Mouse (Mus musculus) forebrain, embryonic 13.5 days (tissue): ENCODE data around the gene Fbln7. TPM values are rescaled to one million over a fixed set of nuclear protein-coding genes. Genes with fewer than 3 reads are reported as not detected.

ENCODE experiments used
- ATAC-seq: fragments of 200-750 bp; cut with Nextera tagmentation; 2 replicates; pipeline ENCODE4 v1.8.0; 2017
- H3K27ac ChIP-seq: fragments of 300-500 bp; sonication (generic); 2 replicates; pipeline ENCODE4 v1.5.1; 2015; ENCODE audit warnings: inconsistent platforms, mild to moderate bottlenecking, moderate library complexity
- H3K27me3 ChIP-seq: fragments of 300-500 bp; sonication (generic); 2 replicates; pipeline ENCODE4 v1.6.1; 2015; ENCODE audit warnings: mild to moderate bottlenecking, inconsistent platforms
- H3K36me3 ChIP-seq: fragments of 300-500 bp; sonication (generic); 2 replicates; pipeline ENCODE4 v1.6.1; 2015; ENCODE audit warnings: mild to moderate bottlenecking, inconsistent platforms; ENCODE audit not compliant: poor library complexity, severe bottlenecking
- H3K4me1 ChIP-seq: fragments of 300-500 bp; sonication (generic); 2 replicates; pipeline ENCODE4 v1.6.1; 2015; ENCODE audit warnings: inconsistent platforms
- H3K4me2 ChIP-seq: fragments of 300-500 bp; sonication (generic); 2 replicates; pipeline ENCODE4 v1.6.1; 2015; ENCODE audit warnings: inconsistent platforms, mild to moderate bottlenecking, moderate library complexity
- H3K4me3 ChIP-seq: fragments of 300-500 bp; sonication (generic); 2 replicates; pipeline ENCODE4 v1.5.1; 2015; ENCODE audit warnings: mild to moderate bottlenecking, inconsistent platforms
- H3K9ac ChIP-seq: fragments of 300-500 bp; sonication (generic); 2 replicates; pipeline ENCODE4 v1.6.1; 2015; ENCODE audit warnings: mild to moderate bottlenecking, inconsistent platforms
- H3K9me3 ChIP-seq: fragments of 300-500 bp; sonication (generic); replicated peaks from 2 replicates; pipeline ENCODE4 v1.6.1; 2016; ENCODE audit warnings: inconsistent platforms
- WGBS: fragments of 180-500 bp; shearing (Covaris S2); methylation state at CpG from one replicate; pipeline ENCODE4 v1.1.7; 2015; 5-methylcytosine and 5-hydroxymethylcytosine counted together
- polyA plus RNA-seq: library from polyadenylated mRNA; unstranded; fragments of >200 nt; fragmentation: Nextera tagmentation; extraction: Ambion mirVana; gene quantifications from 2 replicates; pipeline ENCODE4 v1.2.1, GENCODE M21; 2015

The Fbln7 gene
- polyA plus RNA-seq: 1.4 and 1.8 TPM in 2 replicates

GRCm38 (mm10) chr2:128862636-128863035 lies at the start of gene Fbln7:
Fbln7 (plus strand) TSS chr2:128862981.
- no peak for ATAC-seq
- no peaks in the 10 kb centered on the region for H3K9me3 ChIP-seq
- no peaks in the 10 kb centered on the region for H3K36me3 ChIP-seq
- H3K9ac ChIP-seq: peak within 1 kb of the TSS; percentile 61
- peak within 1 kb of the TSS; percentile 48 for H3K4me3 ChIP-seq
- H3K27me3 ChIP-seq: peaks cover 12% of the 10 kb centered on the region
- H3K4me2 ChIP-seq: peak within 1 kb of the TSS; percentile 88
- WGBS: 94% methylated on average over 9 of the region's 9 CpGs
- no peak within 1 kb of the TSS for H3K27ac ChIP-seq
- H3K4me1 ChIP-seq: peaks cover 16% of the 10 kb centered on the region

DNA sequence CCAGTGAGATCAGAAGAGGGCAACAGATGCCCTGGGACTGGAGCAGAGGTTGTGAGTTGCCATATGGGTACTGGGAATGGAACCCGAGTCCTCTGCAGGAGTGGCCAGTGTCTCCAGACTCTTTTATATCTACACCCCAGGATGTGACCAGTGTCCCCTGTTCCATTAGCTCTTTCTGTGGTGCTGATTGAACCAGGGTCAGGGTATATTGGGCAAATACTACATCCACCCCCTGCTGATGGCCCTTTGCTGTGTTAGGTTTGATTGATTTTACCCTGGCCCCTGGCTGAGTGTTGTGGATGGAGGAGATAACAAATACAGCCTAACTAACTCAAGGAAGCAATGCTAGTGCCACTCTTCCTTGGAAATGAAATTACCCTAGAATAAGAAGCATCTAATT lies 46.5 kb upstream of the Fbln7 start:
- ATAC-seq: no peak
- H3K36me3 ChIP-seq: no peaks in the 10 kb centered on the region
- no peaks in the 10 kb centered on the region for H3K9me3 ChIP-seq
- H3K27ac ChIP-seq: no peak overlapping the region
- no peaks in the 10 kb centered on the region for H3K27me3 ChIP-seq
- WGBS: 93% methylated on average over 1 of the region's 1 CpGs
- H3K4me2 ChIP-seq: no peak overlapping the region
- H3K4me3 ChIP-seq: no peak overlapping the region
- peaks cover 19% of the 10 kb centered on the region for H3K4me1 ChIP-seq
- H3K9ac ChIP-seq: no peak overlapping the region

DNA sequence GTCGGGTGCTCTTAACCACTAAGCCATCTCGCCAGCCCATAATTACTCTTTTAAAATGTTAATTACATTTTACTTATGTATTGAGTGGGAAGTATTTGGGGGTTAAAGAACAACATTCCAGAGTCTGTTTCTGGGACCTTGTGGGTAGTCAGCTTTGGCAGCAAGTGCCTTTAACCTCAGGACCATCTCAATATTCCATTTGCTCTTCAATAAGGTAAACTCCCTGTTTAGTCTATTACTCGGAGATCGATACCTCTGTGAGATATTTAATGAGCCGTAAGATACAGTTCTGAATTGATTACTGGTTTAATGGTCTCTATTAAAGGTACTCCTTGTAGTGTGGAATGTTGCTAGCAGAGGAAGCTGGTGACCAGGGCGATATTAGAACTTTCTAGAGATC lies 45.9 kb upstream of the Fbln7 start:
- 38% methylated on average over 6 of the region's 6 CpGs for WGBS
- H3K4me3 ChIP-seq: no peak overlapping the region
- no peak overlapping the region for H3K27ac ChIP-seq

GRCm38 (mm10) chr2:128817387-128817785 lies 45.4 kb upstream of the Fbln7 start:
- Histone ChIP-seq H3K27me3 (no peaks in the 10 kb centered on the region), H3K9ac (peak overlapping the region; percentile 50; the same call in 1 of the 2 replicates), H3K4me2 (peak overlapping the region; percentile 70), H3K9me3 (no peaks in the 10 kb centered on the region), H3K4me1 (peaks cover 19% of the 10 kb centered on the region), H3K27ac (peak overlapping the region; percentile 91), H3K36me3 (no peaks in the 10 kb centered on the region), H3K4me3 (peak overlapping the region; percentile 74)
- peak; percentile 73; the same call in 1 of the 2 replicates for ATAC-seq
- WGBS: under 1% methylated on average over 7 of the region's 7 CpGs

More for the DNA sequence above, 45.9 kb upstream of the Fbln7 start:
- Histone ChIP-seq H3K4me1 (peaks cover 19% of the 10 kb centered on the region), H3K4me2 (peak overlapping the region; percentile 70), H3K27me3 (no peaks in the 10 kb centered on the region), H3K9me3 (no peaks in the 10 kb centered on the region), H3K36me3 (no peaks in the 10 kb centered on the region), H3K9ac (no peak overlapping the region)
- ATAC-seq: no peak

DNA sequence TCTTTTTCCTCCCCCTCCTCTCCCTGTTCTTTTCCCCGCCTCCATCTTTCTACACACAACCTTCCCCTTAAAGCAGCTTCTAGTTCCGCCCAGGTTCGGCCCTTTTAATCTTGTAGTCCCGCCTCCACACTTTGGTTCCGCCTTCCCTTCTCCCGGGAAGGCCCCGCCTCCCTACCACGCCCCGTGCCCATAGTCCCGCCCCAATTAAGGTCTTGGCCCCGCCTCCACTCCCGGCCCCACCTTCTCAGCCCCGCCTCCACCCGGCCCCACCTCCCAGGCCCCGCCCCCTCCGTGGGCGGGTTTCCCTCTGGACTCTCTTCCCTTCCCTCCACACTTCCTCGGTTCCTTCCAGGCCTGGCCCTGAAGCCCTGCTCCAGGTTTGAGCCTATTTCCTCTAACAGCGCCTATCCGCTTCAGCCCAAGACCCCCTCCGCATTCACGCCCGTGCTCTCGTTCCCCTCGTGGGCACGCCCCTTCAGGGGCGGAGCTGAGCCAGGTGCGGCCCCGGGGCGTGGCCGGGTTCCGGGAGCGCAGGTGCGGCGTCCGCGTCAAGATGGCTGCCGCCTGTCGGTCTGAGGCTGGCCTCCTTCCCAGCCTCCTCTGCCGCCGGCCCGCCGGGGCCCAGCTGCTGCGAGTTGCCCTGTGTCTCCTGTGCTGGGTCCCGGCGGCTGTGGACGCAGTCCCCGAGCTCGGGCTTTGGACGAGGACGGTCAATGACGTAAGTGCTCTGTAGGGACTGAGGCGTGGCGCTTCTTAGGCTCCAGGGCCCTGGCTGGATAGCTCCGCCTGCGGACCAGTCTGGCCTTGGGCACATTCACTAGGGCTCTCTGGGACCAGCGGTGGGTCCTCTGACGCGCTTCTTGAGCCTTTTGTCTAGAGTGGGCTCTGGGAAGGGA lies 44.7 kb upstream of the Fbln7 start, which contains the start of gene Tmem87b:
TSS of gene Tmem87b (plus strand) at position 333 of the 896 bp plus-strand sequence.
- no peaks in the 10 kb centered on the region for H3K9me3 ChIP-seq
- WGBS: under 1% methylated on average over 56 of the region's 59 CpGs

DNA sequence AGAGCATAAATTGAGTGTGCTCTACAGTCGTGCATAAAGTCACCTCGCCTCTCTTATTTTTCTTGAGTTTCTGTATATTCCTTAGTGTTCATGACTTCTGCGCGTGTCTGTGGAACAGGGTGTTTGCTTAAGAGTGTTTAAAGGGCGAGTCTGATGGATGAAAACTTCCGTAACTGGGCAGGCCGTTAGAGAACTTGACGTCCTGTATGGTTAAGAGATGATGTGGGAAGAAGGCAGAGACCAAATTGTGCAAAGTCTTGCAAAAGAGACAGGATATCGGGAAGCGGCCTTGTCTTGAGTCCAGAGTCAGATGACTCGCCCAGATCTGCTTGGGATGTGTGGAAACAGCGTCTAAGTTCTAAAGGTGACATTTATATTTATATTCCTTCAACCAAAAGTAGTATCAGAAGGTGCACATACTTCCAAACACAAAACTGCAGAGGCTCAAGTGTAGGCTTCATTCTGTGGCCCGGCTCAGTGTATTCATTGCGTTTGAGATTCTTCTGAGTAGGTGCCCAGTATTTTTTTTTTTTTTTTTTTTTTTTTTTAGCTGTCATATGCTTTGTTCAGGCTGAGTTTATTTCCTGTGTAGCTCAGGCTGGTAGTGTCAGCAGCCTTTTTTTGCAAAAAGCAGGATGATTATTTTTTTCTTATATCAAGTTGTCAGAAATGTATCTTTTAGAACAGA lies 43.7 kb upstream of the Fbln7 start:
- Histone ChIP-seq H3K4me2 (peak overlapping the region; percentile 70), H3K4me3 (peak overlapping the region; percentile 74), H3K4me1 (peaks cover 19% of the 10 kb centered on the region), H3K36me3 (0 out of 2 replicates have a peak, but pooled peaks cover 6% of the 10 kb centered on the region), H3K27me3 (no peaks in the 10 kb centered on the region), H3K9me3 (no peaks in the 10 kb centered on the region), H3K27ac (peak overlapping the region; percentile 91), H3K9ac (peak overlapping the region; percentile 79)
- no peak for ATAC-seq
- 17% methylated on average over 14 of the region's 14 CpGs for WGBS

More for the DNA sequence above, 44.7 kb upstream of the Fbln7 start, which contains the start of gene Tmem87b:
- Histone ChIP-seq H3K27me3 (no peaks in the 10 kb centered on the region), H3K4me2 (peak within 1 kb of the TSS; percentile 70), H3K36me3 (no peaks in the 10 kb centered on the region), H3K9ac (peak within 1 kb of the TSS; percentile 79), H3K27ac (peak within 1 kb of the TSS; percentile 91), H3K4me3 (peak within 1 kb of the TSS; percentile 74), H3K4me1 (peaks cover 19% of the 10 kb centered on the region)
- ATAC-seq: peak; percentile 94

GRCm38 (mm10) chr2:128820631-128821030 lies 42.1 kb upstream of the Fbln7 start:
- WGBS: 86% methylated on average over 2 of the region's 2 CpGs
- peaks cover 19% of the 10 kb centered on the region for H3K4me1 ChIP-seq
- no peak overlapping the region for H3K27ac ChIP-seq
- peaks cover 6% of the 10 kb centered on the region; the same call in 1 of the 2 replicates for H3K36me3 ChIP-seq
- ATAC-seq: no peak
- no peaks in the 10 kb centered on the region for H3K9me3 ChIP-seq
- no peak overlapping the region for H3K9ac ChIP-seq
- no peaks in the 10 kb centered on the region for H3K27me3 ChIP-seq
- H3K4me2 ChIP-seq: no peak overlapping the region
- no peak overlapping the region for H3K4me3 ChIP-seq

GRCm38 (mm10) chr2:128823893-128824292 lies 38.9 kb upstream of the Fbln7 start:
- ATAC-seq: no peak
- peaks cover 32% of the 10 kb centered on the region for H3K36me3 ChIP-seq
- 86% methylated on average over 5 of the region's 5 CpGs for WGBS
- peaks cover 17% of the 10 kb centered on the region for H3K4me1 ChIP-seq
- H3K4me2 ChIP-seq: no peak overlapping the region
- no peak overlapping the region for H3K9ac ChIP-seq
- H3K27me3 ChIP-seq: no peaks in the 10 kb centered on the region
- H3K27ac ChIP-seq: no peak overlapping the region
- no peak overlapping the region for H3K4me3 ChIP-seq
- H3K9me3 ChIP-seq: no peaks in the 10 kb centered on the region

DNA sequence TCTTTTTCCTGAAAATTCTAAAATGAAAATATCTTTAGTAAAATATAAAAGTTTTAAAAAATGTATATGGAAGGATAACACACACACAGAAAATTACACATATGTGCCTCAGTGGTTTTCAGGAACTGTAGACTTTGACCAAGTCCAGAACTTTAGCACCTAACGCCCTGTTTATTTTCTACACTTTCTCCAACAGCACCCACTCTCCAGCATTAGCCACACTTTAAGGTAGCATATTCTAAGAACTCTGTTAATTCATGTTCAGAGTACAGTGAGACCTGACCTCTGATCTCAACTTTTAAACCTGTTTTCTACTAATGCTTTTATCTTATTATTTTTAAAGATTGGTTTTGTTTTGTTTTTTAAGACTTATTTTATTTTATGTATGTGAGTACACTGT lies 35.0 kb upstream of the Fbln7 start:
- no peaks in the 10 kb centered on the region for H3K9me3 ChIP-seq
- no peaks in the 10 kb centered on the region for H3K4me1 ChIP-seq
- no peak overlapping the region for H3K9ac ChIP-seq
- H3K4me3 ChIP-seq: no peak overlapping the region
- H3K27ac ChIP-seq: no peak overlapping the region
- no peak overlapping the region for H3K4me2 ChIP-seq
- peaks cover 64% of the 10 kb centered on the region for H3K36me3 ChIP-seq
- no peak for ATAC-seq
- no peaks in the 10 kb centered on the region for H3K27me3 ChIP-seq
- WGBS: 98% methylated on average over 1 of the region's 1 CpGs

DNA sequence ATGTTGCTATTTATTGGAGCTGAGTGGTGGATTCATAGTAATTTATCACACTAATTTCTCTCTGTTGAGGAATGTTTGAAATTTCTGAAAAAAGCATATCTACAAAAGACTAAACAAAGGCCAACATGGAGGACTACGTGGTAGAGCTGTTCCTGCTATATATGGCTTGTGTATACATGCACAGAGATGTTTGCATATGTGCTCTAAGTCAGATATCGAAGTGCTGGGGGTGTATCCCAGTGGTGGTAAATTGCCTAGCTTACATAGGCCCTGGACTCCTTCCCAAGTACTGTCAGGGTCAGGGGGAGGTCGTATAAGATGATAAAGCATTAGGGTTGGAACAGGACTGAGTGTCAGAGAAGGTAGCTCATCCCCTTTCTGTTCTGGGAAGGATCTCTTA lies 30.2 kb upstream of the Fbln7 start:
- H3K27me3 ChIP-seq: no peaks in the 10 kb centered on the region
- H3K27ac ChIP-seq: no peak overlapping the region
- no peaks in the 10 kb centered on the region for H3K4me1 ChIP-seq
- ATAC-seq: no peak
- peaks cover 86% of the 10 kb centered on the region for H3K36me3 ChIP-seq
- no peak overlapping the region for H3K4me2 ChIP-seq
- no peak overlapping the region for H3K4me3 ChIP-seq
- H3K9me3 ChIP-seq: no peaks in the 10 kb centered on the region
- H3K9ac ChIP-seq: no peak overlapping the region
- WGBS: 91% methylated on average over 3 of the region's 3 CpGs

GRCm38 (mm10) chr2:128833035-128833434 lies 29.7 kb upstream of the Fbln7 start:
- ATAC-seq: no peak
- Histone ChIP-seq H3K9me3 (no peaks in the 10 kb centered on the region), H3K4me3 (no peak overlapping the region), H3K27me3 (no peaks in the 10 kb centered on the region), H3K4me2 (no peak overlapping the region), H3K27ac (no peak overlapping the region), H3K36me3 (peaks cover 87% of the 10 kb centered on the region), H3K9ac (no peak overlapping the region), H3K4me1 (no peaks in the 10 kb centered on the region)
- 93% methylated on average over 2 of the region's 2 CpGs for WGBS

- H3K9me3 ChIP-seq: no peaks in the 10 kb centered on the region
- H3K27ac ChIP-seq: no peak overlapping the region
- H3K4me2 ChIP-seq: no peak overlapping the region
- H3K36me3 ChIP-seq: peaks cover 85% of the 10 kb centered on the region
- H3K4me1 ChIP-seq: no peaks in the 10 kb centered on the region
- H3K4me3 ChIP-seq: no peak overlapping the region
- WGBS: 93% methylated on average over 2 of the region's 2 CpGs
- no peak overlapping the region for H3K9ac ChIP-seq
- no peak for ATAC-seq
- no peaks in the 10 kb centered on the region for H3K27me3 ChIP-seq
These were observed 29.3 kb upstream of the Fbln7 start for GRCm38 (mm10) chr2:128833435-128833834.
